Mouse (Mus musculus) monocyte, adult 5-6 weeks (primary cell): ENCODE results near the gene Bdh1. TPM values are rescaled to one million over a fixed set of nuclear protein-coding genes. Genes with fewer than 3 reads are reported as not detected.
"Not testable (repeated sequence)": the region's sequence is repeated elsewhere in the genome, so short reads cannot be mapped to it uniquely, and the experiment has no call there.

Source experiments
- ATAC-seq: fragments of 153-309, 156-312 bp; replicated peaks from 2 replicates; pipeline ENCODE4 v1.8.0; 2017; ENCODE audit warnings: mild to moderate bottlenecking; ENCODE audit not compliant: low TSS enrichment, insufficient number of reproducible peaks, severe bottlenecking, poor library complexity, low FRiP score
- total RNA-seq: library from RNA; stranded (forward); fragments of 200-1000, 200-491, 200-594 nt; gene quantifications from 3 replicates; pipeline ENCODE4 v1.2.3, GENCODE M21; 2017

Bdh1 gene
- 0.68 to 3.1 TPM (median 1.2 TPM) in 3 replicates for total RNA-seq

DNA sequence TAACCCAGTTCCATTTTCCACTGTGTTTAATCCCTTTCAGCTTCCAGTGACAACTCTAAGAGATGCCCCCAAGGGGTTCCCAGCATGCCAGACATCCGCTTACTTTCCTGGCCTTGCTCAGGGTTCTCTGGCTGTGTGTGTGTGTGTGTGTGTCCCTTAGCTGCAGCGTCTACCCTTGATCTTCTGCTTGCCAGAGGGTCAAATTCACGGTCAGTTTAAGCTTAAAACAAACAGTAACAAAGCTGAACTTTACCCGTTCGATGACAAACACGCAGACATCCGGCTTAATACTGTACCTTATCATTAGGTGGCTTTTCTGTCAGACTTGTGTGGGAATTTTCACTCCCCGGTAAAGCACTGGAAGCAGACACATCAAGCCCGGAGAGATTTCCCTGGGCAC, at the start of gene Bdh1:
Bdh1 (plus strand) TSS at position 281 of the 400 bp plus-strand sequence.
- no peak for ATAC-seq

DNA sequence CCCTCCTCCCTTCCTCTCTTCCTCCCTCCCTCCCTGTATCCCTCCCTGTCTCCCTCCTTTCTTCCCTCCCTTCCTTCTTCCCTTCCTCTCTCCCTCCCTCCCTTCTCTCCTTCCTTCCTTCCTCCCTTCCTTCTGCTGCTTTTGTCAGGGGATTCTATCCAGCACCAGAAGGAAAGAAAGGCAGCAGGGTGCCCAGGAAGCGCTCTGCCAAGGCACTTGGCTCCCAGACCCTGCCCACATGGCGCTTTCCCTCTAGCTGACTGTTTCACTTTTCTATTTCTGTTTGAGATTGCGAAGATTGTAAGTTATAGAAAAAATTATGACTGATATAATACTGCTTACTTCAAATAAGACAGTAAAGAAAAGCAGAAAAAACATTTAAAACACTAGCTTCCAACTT, 49.8 kb upstream of the Bdh1 start:
- not testable (repeated sequence) for ATAC-seq

DNA sequence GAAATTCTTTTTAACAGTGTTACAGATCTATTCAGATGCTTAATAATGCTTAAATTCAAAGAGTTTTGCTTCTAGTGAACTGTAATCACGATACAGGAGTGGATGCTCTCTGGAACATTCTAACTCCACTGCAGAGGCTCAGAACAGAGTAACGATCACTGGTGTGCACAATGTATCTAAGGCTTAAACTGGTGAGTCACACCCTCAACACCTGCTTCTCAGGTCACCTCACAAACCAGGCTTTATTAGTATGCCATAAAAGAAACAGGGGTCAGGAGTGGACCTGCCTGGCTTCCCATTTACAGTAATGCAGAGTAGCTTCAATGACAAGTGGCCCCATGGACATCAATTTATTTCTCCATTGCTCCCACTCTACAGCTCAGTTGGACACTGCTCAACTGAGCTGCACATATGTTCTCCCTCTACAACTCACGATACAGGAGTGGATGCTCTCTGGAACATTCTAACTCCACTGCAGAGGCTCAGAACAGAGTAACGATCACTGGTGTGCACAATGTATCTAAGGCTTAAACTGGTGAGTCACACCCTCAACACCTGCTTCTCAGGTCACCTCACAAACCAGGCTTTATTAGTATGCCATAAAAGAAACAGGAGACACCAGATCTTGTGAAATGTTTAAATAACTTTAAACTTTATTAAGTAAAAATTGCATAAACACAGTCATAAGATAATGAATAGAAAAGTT, 46.0 kb upstream of the Bdh1 start:
- ATAC-seq, result not testable (repeated sequence)

DNA sequence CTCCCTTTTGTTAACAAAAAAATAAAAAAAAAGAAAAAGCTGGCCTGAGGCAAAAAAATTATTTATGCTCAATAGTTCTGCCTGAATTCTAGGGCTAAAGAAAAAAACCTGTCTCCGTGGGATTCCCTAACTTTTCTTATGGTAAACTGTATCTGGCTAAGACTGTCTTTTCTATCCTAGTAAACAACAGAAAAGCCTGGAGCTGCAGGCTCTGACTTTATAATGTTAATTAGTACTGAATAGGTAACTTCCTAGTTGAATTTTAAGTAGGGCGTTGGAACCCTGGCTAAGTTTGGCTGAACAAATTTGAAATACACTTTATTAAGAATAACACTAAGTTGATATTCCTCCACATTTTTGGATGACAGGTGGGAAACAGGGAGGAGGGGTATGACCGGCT, 33.8 kb upstream of the Bdh1 start:
- ATAC-seq, result not testable (repeated sequence)

DNA sequence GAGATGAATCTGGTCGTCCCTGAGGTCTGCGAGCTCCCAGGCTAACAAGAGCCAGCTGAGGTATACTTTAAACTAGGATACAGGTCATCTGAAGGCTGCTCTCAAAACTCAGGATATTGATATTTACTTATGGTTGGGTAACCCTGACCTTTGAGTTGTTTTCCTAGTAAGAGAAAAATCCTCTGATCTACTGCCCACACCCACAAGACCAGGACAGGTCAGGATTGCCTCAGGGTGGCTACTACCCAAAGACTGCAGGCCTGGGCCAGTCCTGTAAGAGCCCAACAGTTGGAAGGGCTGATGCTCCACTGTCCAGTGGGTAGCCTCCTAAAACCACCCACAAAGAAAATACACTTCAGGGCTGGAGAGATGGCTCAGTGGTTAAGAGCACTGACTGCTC, 22.8 kb upstream of the Bdh1 start:
- ATAC-seq, result no peak

DNA sequence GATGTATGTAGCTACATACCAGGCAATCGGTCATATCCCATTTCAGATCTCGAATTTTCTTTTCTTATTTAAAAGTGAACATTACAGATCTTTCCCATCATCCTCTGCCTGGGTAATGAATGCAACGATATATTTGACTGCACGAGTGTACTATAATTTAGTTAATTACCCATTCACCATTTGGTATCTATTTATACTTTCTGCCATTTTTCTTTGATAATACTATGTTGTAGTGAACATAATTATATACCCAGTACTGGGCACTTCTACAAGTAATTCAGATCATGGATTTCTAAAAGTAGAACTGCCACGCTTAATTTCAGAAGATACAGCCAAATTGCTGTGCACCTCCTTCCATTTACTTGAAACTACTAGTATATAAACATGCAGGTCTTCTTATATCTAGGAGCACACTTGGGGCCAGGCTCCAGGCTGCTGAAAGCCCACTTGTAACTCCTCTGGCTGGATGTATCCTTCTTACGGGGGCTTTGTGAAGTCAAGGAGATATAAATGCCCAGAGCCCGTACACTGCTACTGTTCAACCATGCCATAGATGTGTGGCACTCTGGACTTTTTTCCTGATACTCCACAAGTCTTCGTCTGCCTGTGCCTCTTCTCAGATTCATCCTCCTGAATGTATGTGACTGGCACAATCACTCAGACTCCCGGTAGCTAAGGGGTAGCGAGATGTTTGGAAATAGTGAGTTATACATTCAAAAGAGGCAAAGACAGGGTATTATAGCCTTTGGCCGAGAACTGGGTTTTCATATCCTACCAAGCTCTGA, 21.0 kb upstream of the Bdh1 start:
- no peak for ATAC-seq

DNA sequence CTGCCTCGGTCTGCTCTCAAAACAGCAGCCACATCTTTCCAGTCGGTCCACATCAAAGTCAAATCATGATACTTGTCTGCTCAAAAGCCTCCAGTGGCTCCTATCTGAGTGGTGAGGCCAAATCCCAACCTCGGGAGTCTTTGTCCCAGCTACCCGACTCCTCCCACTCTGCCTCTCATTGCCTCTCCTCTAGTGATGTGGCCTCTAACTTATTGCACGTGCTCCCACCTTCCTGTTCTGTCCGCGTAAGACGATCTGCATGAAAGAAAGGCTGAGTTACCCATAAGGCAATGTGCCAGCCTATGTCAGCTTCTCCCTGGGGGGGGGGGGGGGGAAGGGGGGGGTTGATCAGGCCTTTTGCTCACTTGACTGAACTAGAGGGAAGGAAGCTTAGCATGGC, 20.0 kb upstream of the Bdh1 start:
- ATAC-seq, result no peak

DNA sequence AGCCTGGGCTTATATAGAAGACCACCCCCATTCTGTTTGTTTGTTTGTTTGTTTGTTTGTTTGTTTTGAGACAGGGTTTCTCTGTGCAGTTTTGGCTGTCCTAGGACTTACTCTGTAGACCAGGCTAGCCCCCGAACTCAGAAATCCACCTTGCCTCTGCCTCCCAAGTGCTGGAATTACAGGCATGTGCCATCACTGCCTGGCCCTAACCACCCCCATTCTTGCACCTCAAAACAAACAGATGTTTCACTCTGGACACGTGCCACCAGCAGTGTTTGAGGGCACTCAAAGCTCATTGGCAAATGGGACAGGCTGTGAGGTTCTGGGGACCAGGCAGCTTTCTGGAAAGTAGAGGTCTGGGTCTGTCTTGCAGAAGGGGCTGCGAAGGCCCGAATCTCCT, 18.1 kb upstream of the Bdh1 start:
- ATAC-seq, result no peak

DNA sequence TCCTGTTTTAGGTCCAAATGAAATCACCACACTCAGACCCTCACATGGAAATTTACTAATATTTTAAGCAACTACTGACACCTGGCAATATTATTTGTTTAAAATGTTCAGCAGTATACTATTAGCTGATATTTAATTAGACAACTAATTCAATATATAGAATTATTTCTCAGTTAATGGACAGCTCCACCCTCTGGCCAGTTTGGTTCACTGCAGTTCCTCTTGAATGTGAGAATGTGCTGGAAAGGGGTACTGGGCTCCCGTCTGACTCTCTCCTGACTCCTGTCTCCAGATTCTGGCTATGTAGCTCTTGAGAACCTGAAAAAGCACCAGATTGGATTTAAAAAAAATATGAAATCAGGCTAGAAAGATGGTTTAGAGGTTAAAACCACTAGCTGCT, 17.0 kb upstream of the Bdh1 start:
- ATAC-seq, result no peak

DNA sequence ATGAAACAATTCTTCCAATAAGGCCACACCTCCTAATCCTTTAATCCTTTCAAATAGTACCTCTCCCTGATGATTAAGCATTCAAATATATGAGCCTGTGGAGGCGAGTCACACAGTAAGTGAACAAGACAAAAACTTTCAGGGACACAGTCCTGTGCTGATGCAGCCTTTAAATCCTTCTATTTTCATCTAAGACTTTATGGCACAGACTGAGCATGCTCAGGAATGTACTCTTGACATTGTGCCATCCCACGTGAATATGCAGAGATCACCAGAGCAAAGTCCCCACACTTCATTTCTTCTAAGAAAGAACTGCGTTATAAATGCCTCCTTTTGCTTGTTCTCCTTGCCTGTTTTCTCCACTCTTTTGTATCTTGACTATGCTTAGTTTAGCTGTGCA, 14.2 kb upstream of the Bdh1 start:
- no peak for ATAC-seq

DNA sequence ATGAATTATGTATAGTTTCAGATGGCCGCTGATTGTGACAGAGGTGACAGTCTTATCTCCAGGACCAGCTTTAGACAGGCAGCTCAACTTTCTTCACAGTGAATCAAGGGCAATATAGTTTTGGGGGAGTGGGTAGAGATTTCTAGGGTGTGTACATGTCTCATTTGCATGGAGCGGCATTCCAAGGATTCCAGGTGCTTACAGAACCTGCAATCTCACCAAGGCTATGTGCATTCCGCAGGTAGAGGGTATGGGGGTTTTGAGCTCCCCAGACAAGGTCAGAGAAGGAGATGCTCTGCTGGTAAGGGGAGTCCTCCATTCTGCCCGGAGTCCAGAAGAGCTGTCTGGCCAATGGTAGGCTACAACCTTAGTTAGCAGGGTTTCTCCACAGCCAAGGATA, 11.1 kb upstream of the Bdh1 start:
- ATAC-seq, result no peak

DNA sequence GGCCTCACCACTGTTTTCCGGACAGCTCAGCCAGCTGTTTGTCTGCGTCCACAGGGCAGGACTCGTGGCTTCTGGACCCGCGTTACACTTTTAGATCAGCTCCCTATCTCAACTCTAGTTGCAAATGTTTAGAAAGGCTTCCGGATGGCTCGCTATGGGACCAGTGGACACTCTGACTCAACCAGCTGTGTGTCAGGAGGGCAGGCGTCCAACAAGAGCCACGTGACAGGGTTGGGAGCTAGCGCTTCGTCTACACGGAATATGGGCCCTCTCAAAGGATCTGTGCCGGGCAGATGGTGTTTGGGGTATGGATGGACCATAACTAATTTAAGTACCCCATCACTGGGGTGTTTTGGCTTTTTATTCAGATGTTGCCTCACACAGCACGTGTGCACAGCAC, 9.8 kb upstream of the Bdh1 start:
- ATAC-seq, result no peak

DNA sequence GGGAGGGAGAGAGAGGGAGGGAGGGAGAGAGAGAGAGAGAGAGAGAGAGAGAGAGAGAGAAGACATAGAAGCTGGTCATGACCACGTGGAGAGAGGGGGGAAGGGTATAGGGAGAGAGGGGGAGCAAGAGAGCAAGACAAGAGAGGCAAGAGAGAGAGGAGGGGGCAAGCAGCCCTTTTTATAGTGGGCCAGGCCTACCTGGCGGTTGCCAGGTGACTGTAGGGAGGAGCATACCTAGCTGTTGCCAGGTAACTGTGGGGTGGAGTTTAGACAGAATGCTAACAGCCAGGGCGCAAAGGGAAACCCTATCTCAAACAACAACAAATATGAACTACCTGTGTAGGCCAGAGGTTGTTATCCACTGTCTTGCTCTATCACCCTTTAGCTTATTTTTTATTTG, 8.3 kb upstream of the Bdh1 start:
- no peak for ATAC-seq

DNA sequence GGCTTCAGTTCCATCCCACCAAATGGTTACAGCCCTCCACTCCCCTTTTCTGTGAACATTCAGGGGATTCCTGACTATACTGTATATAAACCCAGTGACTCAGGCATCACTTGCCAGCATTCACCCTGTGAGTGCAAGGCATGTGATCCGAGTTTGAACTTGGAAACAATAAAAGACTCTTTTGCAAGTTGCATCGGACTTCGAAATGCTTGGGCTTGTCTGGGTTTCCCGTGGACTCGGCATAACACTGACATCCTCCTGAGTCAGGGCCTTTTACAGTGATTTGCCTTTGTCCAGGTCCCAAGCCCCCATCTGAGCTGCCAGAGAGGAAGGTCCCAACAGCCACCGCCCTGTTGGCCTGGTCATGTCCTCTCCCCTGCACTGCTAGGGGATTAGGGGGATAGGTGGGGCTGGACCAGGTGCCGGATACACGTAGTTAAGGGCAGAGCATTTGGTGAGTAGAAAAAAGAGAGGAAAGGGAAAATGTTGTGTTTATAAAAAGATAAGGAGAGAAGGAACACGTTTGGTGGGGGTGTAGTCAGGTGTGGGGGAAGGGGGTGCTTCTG, 6.1 kb upstream of the Bdh1 start:
- ATAC-seq, result no peak

DNA sequence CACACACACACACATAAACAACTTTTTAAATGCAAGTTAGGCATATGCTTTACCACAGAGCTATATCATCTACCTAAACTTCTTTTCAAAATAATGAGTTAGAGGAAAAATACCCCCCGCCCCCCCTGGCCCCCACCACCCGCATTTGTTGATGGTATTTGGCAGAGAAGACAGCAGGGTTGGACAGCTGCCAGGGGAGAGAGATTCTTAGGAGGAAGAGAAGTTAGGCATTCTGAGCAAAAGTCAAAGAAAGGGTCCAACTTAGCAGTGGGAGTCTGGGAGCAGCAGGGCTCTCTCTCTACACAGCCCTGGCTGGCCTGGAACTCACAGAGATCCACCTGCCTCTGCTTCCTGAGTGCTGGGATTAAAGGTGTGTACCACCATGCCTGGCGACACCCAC, 3.4 kb upstream of the Bdh1 start:
- no peak for ATAC-seq

DNA sequence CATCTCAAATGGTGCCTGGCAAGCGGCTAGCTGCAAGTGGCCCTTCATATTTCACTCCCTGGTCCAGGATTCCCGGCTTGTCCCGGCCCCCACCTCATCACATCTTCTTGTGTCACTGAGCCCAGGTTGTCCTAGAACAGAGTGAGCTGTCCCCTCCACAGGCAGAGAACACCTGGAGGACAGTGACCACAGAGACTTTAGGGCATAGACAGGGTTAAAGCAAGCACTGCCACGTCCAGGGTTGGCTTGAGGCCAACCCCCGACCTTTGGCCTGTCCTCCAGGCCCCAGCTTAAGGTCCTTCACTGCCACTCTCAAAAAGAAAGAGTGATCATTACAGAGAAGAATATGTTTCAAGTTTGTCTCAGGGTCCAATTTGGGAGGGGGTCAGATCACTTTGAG, 2.6 kb upstream of the Bdh1 start:
- ATAC-seq, result no peak

DNA sequence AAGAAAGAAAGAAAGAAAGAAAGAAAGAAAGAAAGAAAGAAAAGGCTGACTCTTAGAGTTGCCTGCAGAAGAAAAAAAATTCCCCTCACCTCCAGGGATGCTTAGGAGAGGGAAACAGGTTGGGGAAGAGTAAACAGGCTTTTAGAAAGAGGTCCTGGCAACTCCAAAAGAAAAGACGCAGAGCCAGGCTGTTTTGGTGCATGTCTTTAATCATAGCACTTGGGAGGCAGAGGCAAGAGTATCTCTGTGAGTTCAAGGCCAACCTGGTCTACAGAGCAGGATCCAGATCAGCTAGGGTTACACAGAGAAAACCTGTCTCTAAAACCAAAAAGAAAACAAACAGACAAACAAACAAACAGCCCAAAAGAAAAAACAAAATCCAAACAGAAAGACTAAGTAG, 642 bp downstream of the Bdh1 start:
- ATAC-seq, result no peak

DNA sequence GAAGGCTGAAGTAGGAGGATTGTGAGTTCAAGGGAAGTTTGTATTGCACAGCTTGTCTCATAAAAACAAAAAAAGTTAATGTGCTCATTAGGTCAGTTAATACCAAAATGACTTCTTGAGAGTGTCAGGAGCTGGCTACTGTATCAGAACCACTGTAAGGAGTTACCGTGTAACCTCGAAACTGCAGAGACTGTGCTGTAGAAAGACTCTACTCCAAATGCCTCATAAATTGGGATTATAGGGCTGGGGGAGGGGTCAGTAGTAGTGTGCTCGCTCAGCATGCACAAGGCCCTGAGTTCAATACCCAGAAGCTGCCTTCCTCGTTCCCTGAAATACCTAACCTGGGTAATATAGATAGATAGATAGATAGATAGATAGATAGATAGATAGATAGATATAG, 1.3 kb downstream of the Bdh1 start:
- ATAC-seq, result no peak

DNA sequence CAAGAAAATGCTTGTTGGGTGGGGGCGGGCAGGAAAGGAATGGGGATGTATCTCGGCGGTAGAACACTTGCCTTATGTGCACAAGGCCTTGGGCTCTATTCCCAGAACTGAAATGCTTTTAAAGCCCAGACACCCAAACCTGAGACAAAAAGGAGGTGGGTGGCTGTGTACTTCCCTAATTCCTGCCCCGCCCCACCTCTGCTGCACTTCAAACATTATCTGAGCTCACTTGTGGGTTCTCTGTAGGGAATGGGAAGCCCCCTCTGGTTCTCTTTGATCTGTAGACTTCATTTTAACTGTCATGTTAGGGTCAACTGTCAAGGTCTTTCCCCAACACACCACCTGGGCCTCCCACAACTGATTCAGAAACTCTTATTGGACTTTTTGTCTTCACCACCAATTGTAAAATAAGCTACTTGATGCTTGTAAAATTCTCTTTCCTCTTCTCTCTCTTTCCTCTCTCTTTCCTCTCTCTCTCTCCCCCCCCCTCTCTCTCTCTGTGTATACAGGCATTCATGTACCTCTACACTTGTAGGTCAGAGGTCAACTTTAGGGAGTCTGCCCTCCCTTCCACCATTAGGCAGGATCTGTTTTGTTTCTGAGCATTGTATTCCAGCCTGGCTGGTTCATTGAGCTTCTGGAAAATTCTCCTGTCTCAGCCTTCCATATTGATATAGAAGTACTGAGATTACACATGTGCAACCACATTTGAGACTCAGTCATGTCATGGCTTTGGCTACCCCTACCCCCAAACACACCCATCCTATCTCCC, 2.5 kb downstream of the Bdh1 start:
- no peak for ATAC-seq
